Mouse (Mus musculus): ENCODE measurements around the gene Hdac7. TPM values are rescaled to one million over a fixed set of nuclear protein-coding genes. Genes with fewer than 3 reads are reported as not detected.

Hdac7 gene
- polyA plus RNA-seq, 1 experiment, result 29.9 TPM

DNA sequence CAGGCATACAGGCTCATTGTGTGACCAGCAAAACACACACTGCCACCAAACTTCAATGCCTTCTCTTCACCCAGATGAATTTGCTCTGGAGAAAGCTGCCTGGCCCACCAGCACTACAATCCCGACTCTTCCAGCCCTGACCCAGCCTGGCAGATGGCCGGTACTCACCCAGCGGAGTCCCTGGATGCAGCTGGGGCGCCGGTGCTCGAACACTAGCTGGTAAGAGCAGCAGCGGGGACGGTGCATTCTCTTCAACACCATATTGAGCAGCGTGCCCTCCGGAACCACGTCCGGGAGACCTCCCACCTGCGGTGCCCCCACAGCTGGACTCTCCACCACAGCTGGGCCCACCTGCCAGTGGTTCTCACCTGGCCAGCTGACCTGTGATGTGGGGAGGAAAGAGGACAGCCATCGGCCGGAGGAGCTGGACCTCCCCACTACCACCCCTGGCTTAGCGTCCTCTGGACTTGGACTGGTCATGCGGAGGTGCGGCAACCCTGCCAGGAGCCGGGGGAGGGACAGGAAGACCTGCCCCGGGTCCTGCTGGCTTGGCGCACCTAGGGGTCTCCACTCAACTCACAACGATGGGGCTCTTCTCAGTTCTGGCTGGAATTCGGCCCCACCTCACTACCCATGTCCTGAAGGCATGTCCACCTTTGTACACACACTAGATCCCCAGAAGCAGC, 77.6 kb downstream of the Hdac7 start:
- peaks cover 21% of the 10 kb centered on the region for H3K27me3 ChIP-seq (ENCODE audit: control insufficient read depth, insufficient read depth, low read length)
- H3K27ac ChIP-seq (ENCODE audit: insufficient read depth, low read depth, low read length), result peak overlapping the region; percentile 63
- peaks cover 9% of the 10 kb centered on the region for H3K4me1 ChIP-seq (ENCODE audit: control insufficient read depth, insufficient read depth, insufficient read length, low read length)
- H3K4me3 ChIP-seq (ENCODE audit: low read depth, low read length), result peak overlapping the region; percentile 70
- TF ChIP-seq POLR2A (IDR thresholded peaks at IDR 0.05; ENCODE audit: low read depth, low read length) (no peak), CTCF (IDR thresholded peaks at IDR 0.05; ENCODE audit: extremely low read depth, insufficient read length, insufficient replicate concordance, low read depth, low read length) (no peak)
- H3K36me3 ChIP-seq (ENCODE audit: control insufficient read depth, insufficient read depth, low read length), result no peaks in the 10 kb centered on the region
- WGBS, result 20% methylated on average over 23 of the region's 23 CpGs

DNA sequence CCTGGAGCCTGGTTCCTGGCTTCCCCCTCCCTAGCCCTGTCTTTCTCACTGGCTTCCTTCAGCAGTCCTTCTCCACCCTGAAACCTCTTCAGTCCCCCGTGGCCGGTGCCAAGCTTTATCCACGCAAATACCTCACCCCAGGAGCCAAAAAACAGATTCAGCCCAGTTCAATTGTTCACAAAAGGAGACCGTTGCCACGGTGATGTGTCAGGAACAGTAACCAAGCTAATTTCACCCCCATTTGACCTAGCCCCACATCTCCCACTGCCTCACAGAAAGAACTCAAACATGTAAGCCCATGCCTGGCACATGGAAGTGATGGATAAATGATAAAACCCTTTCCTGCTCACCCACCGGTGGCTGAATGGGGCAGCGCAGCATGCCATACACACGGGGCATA, 78.1 kb downstream of the Hdac7 start:
- 36% methylated on average over 8 of the region's 8 CpGs for WGBS
- H3K36me3 ChIP-seq (ENCODE audit: control insufficient read depth, insufficient read depth, low read length), result no peaks in the 10 kb centered on the region
- peak overlapping the region; percentile 63 for H3K27ac ChIP-seq (ENCODE audit: insufficient read depth, low read depth, low read length)
- H3K4me3 ChIP-seq (ENCODE audit: low read depth, low read length), result peak overlapping the region; percentile 70
- no peak for TF ChIP-seq POLR2A (IDR thresholded peaks at IDR 0.05; ENCODE audit: low read depth, low read length)
- no peak for TF ChIP-seq CTCF (IDR thresholded peaks at IDR 0.05; ENCODE audit: extremely low read depth, insufficient read length, insufficient replicate concordance, low read depth, low read length)
- H3K27me3 ChIP-seq (ENCODE audit: control insufficient read depth, insufficient read depth, low read length), result peaks cover 21% of the 10 kb centered on the region
- H3K4me1 ChIP-seq (ENCODE audit: control insufficient read depth, insufficient read depth, insufficient read length, low read length), result peaks cover 9% of the 10 kb centered on the region

DNA sequence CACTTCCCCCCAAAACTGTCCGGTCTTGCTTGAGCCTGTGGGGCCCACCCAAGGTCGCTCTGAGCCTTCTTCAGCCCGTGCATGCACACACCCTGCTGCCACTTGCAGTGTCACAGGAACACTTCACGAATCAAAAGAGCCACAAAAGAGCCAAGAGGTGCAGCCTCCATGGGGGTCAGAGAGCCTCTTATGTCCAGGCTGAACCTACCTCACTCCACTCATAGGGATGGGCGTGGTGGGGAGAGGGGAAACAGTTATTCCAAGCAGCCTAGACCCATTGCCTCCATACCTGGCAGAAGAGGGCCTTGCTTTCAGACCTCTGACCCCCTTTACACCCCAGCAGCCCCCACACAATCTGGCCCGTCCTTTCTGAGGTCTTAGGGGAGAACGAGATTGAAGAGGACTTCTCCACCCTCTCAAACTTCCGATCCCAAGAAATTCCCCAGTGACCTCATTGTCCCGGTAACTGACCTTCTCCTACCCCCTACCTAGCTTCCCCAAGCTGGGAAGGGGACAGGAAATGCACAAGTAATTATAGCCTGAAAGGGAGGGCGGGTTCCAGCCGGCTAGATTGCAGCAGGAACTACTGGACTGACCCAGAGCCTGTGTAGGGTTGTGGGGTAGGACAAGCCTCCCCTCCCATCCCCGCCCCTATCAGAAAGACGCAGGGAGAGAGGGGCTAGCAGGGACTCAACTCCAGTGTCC, 79.1 kb downstream of the Hdac7 start:
- 50% methylated on average over 13 of the region's 13 CpGs for WGBS
- Histone ChIP-seq H3K27ac (ENCODE audit: insufficient read depth, low read depth, low read length) (peak overlapping the region; percentile 63), H3K27me3 (ENCODE audit: control insufficient read depth, insufficient read depth, low read length) (peaks cover 21% of the 10 kb centered on the region), H3K36me3 (ENCODE audit: control insufficient read depth, insufficient read depth, low read length) (no peaks in the 10 kb centered on the region), H3K4me3 (ENCODE audit: low read depth, low read length) (peak overlapping the region; percentile 21), H3K4me1 (ENCODE audit: control insufficient read depth, insufficient read depth, insufficient read length, low read length) (peaks cover 9% of the 10 kb centered on the region)
- TF ChIP-seq POLR2A (IDR thresholded peaks at IDR 0.05; ENCODE audit: low read depth, low read length) (no peak), CTCF (IDR thresholded peaks at IDR 0.05; ENCODE audit: extremely low read depth, insufficient read length, insufficient replicate concordance, low read depth, low read length) (no peak)

DNA sequence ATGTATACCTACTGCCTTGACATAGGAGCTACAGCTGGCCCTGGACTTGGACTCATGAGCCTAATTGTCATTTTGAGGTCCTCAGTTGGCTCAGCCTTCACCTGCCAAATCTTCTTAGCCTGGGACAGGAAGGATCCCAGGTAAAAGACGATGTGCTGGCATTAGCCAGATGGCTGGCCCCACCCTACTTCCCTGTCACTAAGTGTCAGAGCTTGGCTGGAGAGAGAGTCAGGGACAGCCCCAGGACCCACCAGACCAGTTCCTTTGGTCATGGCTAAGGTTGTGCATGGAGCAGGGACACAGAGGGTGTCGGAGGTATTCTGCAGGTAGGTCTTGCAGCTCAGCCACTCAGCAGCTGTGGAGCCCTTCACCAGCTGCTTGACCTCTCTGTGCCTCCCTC, 79.8 kb downstream of the Hdac7 start:
- H3K27ac ChIP-seq (ENCODE audit: insufficient read depth, low read depth, low read length), result peak overlapping the region; percentile 35; the same call in 1 of the 2 replicates
- 46% methylated on average over 2 of the region's 2 CpGs for WGBS
- no peak overlapping the region for H3K4me3 ChIP-seq (ENCODE audit: low read depth, low read length)
- H3K36me3 ChIP-seq (ENCODE audit: control insufficient read depth, insufficient read depth, low read length), result no peaks in the 10 kb centered on the region
- TF ChIP-seq POLR2A (IDR thresholded peaks at IDR 0.05; ENCODE audit: low read depth, low read length), result no peak
- TF ChIP-seq CTCF (IDR thresholded peaks at IDR 0.05; ENCODE audit: extremely low read depth, insufficient read length, insufficient replicate concordance, low read depth, low read length), result no peak
- H3K4me1 ChIP-seq (ENCODE audit: control insufficient read depth, insufficient read depth, insufficient read length, low read length), result peaks cover 9% of the 10 kb centered on the region
- peaks cover 21% of the 10 kb centered on the region for H3K27me3 ChIP-seq (ENCODE audit: control insufficient read depth, insufficient read depth, low read length)

DNA sequence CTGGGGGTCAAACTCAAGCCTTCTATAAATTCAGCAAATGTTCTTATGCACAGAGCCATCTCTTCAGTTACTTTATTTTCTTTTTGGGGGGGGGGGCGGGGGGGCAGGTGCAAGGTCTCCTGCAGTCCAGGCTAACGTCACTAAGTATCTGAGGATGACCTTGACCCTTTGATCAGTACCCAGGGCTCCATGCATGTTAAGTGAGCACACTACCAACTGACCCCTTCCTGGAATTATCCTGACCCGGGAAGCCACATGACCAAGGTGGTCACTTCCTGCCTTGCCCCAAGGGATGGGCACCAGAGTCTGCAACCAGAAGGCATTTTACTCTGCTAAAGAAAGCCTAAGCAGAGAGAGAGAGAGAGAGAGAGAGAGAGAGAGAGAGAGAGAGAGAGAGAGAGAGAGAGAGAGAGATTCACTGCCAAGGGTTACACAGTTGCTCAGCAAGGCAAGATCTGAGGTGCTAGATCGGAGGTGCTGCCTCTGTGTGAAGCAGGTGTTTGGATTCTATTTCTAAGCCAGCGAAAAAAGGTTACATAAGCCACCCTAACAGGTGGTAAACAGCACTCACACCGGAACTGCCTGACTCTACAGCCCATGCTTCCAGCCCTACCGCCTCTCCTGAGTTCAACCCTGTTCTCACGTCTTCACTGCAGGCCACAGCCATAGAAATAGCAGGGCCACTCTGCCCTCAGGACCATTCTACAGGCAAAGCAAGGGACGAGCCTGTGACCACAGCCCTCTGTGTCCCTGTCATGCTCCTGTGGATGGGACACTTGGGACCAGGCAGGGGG, 80.8 kb downstream of the Hdac7 start:
- Histone ChIP-seq H3K4me1 (ENCODE audit: control insufficient read depth, insufficient read depth, insufficient read length, low read length) (peaks cover 9% of the 10 kb centered on the region), H3K27ac (ENCODE audit: insufficient read depth, low read depth, low read length) (peak overlapping the region; percentile 34), H3K4me3 (ENCODE audit: low read depth, low read length) (no peak overlapping the region), H3K27me3 (ENCODE audit: control insufficient read depth, insufficient read depth, low read length) (peaks cover 19% of the 10 kb centered on the region), H3K36me3 (ENCODE audit: control insufficient read depth, insufficient read depth, low read length) (no peaks in the 10 kb centered on the region)
- TF ChIP-seq CTCF (IDR thresholded peaks at IDR 0.05; ENCODE audit: extremely low read depth, insufficient read length, insufficient replicate concordance, low read depth, low read length) (no peak), POLR2A (IDR thresholded peaks at IDR 0.05; ENCODE audit: low read depth, low read length) (no peak)
- 56% methylated on average over 9 of the region's 9 CpGs for WGBS

DNA sequence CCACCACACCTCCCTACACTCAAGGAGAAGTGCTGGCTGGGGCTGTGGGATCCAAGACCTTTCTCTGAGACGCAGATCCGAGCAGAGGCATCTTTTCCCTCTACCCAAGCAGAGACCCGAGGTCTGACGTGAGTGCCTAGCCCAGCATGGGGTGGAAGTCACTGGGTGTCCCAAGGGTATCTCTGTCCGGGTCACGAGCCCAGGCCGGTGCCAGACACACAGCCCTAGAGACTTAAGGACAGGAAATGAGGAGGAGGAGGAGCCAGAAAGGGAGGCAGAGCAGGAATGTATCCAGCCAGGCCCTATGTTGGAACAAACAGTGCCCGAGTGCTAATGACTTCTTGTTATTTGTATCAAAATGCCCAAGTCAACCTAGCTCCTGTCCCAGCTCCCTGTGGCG, 81.6 kb downstream of the Hdac7 start:
- H3K27me3 ChIP-seq (ENCODE audit: control insufficient read depth, insufficient read depth, low read length), result peaks cover 12% of the 10 kb centered on the region
- no peaks in the 10 kb centered on the region for H3K36me3 ChIP-seq (ENCODE audit: control insufficient read depth, insufficient read depth, low read length)
- WGBS, result 69% methylated on average over 9 of the region's 9 CpGs
- no peak overlapping the region for H3K4me3 ChIP-seq (ENCODE audit: low read depth, low read length)
- H3K4me1 ChIP-seq (ENCODE audit: control insufficient read depth, insufficient read depth, insufficient read length, low read length), result peaks cover 3% of the 10 kb centered on the region; the same call in 1 of the 2 replicates
- H3K27ac ChIP-seq (ENCODE audit: insufficient read depth, low read depth, low read length), result no peak overlapping the region
- TF ChIP-seq POLR2A (IDR thresholded peaks at IDR 0.05; ENCODE audit: low read depth, low read length) (no peak), CTCF (IDR thresholded peaks at IDR 0.05; ENCODE audit: extremely low read depth, insufficient read length, insufficient replicate concordance, low read depth, low read length) (no peak)

DNA sequence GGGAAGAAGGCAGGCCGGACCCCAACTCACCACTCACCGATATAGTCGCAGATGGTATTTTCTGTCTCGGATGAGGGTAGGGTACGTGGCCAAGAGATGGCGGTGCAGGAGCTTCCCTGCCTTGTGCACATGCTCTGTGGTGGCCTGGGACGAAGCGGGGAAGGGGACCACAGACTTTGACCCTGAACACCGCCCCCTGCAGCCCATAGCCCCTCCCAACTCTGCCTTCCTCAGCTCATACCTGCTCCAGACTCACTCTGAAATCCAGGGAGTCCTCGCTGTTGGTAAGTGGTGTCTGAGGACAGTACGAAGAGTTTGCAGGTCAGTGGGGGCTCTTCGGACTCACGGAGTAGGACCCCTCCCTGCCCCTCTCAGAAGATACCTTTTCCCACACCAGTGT, 82.9 kb downstream of the Hdac7 start:
- WGBS, result 45% methylated on average over 13 of the region's 13 CpGs
- Histone ChIP-seq H3K4me1 (ENCODE audit: control insufficient read depth, insufficient read depth, insufficient read length, low read length) (no peaks in the 10 kb centered on the region), H3K27me3 (ENCODE audit: control insufficient read depth, insufficient read depth, low read length) (peaks cover 2% of the 10 kb centered on the region), H3K27ac (ENCODE audit: insufficient read depth, low read depth, low read length) (no peak overlapping the region), H3K36me3 (ENCODE audit: control insufficient read depth, insufficient read depth, low read length) (no peaks in the 10 kb centered on the region), H3K4me3 (ENCODE audit: low read depth, low read length) (no peak overlapping the region)
- TF ChIP-seq CTCF (IDR thresholded peaks at IDR 0.05; ENCODE audit: extremely low read depth, insufficient read length, insufficient replicate concordance, low read depth, low read length) (no peak), POLR2A (IDR thresholded peaks at IDR 0.05; ENCODE audit: low read depth, low read length) (no peak)

Measured in small intestine, adult 2 months (tissue).